Mouse (Mus musculus): ENCODE results near the gene Mthfd2l.

- TF ChIP-seq EP300 (IDR thresholded peaks at IDR 0.05; ENCODE audit: insufficient read depth, low read depth, low read length) (no peak), CTCF (IDR thresholded peaks at IDR 0.05) (no peak), POLR2A (IDR thresholded peaks at IDR 0.05; ENCODE audit: insufficient read depth, low read depth, low read length) (no peak)
These were observed 33.5 kb upstream of the Mthfd2l start for GRCm38 (mm10) chr5:90897429-90897828.

Measured in heart, adult 2 months (tissue).